Mouse (Mus musculus) adrenal gland (tissue): ENCODE data around the gene Olfr1532-ps1.
"Not testable (repeated sequence)": the region's sequence is repeated elsewhere in the genome, so short reads cannot be mapped to it uniquely, and the experiment has no call there.

Source experiments
- intact Hi-C: fragments of 180-260 bp; cut with DNase I; formaldehyde crosslinking; loops from one replicate; pipeline ENCODE4 v1.15.1; 2025
- long read RNA-seq, 2 experiments: library from polyadenylated mRNA; unstranded; transcript quantifications; one replicate each; pipeline ENCODE4 v2.0.0; 2020; ENCODE audit warnings: borderline replicate concordance in 1 of 2; ENCODE audit not compliant: insufficient replicate concordance in 1 of 2

The Olfr1532-ps1 gene
- long read RNA-seq, experiment 1 = 0 reads
- long read RNA-seq, experiment 2 = 0 reads

- intact Hi-C loops = loop anchor here (5.0 kb wide), 1 partner anchor 55 kb away; the partner anchor contains the start of gene Olfr6
Observed at GRCm38 (mm10) chr7:106907676-106908075, at the start of gene Olfr1532-ps1. Olfr1532-ps1 (plus strand) TSS chr7:106908001.

- intact Hi-C loops = no loop called here
Observed at GRCm38 (mm10) chr7:106862885-106863284, 44.9 kb upstream of the Olfr1532-ps1 start, which contains the start of gene Olfr704. Olfr704 (plus strand) TSS chr7:106863185.

DNA sequence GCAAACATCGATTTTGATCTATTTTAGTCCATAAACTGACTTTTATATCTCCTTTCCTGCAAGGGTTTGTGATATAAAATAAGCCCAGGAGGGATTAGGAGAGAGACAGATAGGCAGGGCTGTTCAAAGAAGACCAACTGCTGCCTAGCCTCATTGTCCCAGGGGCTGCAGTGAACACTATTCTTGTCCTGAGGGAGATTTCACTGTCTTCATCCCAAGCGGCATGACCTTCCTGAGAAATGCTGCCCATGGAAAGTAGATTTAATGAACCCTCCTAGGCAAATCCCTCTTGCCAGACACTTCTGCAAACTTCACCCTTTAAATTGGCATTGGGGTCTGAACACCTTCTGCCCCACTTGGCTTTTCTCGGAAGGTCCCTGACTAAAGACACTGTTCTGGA lies 31.0 kb upstream of the Olfr1532-ps1 start, which contains the start of gene Olfr705:
Gene Olfr705 (minus strand): TSS at position 101 of the 400 bp plus-strand sequence.
- intact Hi-C loops = no loop called here

GRCm38 (mm10) chr7:106888062-106888461 lies 19.7 kb upstream of the Olfr1532-ps1 start, which contains the start of gene Olfr706:
Olfr706 (minus strand) TSS chr7:106888162.
- intact Hi-C loops = no loop called here

- intact Hi-C loops = not testable (repeated sequence)
Observed at GRCm38 (mm10) chr7:106901141-106901540, 6.7 kb upstream of the Olfr1532-ps1 start, which contains the start of gene Olfr707. Olfr707 (minus strand) TSS chr7:106901241.

DNA sequence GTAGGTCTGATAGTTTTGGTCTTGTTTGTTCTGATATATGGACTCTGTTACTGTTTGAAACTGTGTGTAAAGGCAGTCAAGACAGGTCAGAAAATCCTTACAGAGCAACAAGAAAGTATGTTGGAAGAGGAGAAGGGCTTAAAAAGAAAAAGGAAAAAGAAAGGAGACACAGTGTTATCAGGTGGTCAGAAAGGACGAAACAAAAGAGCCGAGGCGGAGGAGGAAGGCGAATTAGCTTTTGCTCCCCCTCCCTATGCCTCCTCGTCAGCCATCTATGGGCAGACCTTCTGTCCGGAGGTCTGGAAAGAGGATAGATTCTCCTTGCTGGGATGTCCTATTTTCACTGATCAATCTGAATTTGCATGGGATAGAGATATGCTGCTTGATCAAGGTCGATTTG lies 13.2 kb downstream of the Olfr1532-ps1 start:
- intact Hi-C loops = not testable (repeated sequence)

- intact Hi-C loops = no loop called here
Observed at GRCm38 (mm10) chr7:106932119-106932518, 24.3 kb downstream of the Olfr1532-ps1 start, which contains the start of gene Olfr709-ps1. Olfr709-ps1 (minus strand) TSS chr7:106932219.

DNA sequence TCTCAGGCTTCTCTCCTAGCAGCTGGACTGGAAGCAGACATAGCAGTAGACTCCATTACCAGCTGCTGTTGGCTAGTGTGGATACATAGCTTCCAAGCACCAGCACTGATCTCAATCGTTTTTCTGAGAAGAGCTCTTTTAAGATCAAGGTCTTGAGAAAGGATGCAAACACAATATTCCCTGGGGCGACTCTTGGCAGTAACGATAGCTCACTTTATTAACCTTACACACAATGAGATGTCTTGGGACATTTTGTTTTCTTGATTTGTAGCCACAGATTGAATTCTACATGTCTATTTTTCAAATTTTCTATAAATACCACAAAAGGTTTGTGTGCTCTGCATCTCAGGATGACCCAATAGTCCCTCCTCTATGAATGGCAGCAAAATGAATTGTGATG lies 40.4 kb downstream of the Olfr1532-ps1 start, which contains the start of gene Olfr710:
Gene Olfr710 (minus strand): TSS at position 101 of the 400 bp plus-strand sequence.
- intact Hi-C loops = no loop called here

DNA sequence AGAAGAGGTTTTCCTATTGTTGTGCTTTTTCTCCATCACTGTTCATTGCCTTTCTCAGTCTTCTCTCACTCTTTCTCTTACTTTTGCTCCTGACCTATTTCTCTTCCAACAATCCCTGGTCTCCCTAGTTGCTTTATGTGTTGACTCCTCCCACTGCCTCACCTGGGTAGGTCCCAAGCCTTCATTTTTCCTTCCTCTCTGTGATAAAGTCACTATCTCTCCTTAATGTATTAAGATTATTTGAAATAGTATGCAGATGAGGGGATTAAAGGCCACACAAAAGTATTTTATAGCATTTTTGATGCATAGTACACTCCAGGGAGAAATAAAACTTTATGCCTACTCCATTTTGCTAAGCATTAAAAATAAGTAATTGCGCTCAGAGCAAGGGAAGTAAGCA lies 56.0 kb downstream of the Olfr1532-ps1 start, which contains the start of gene Olfr6:
Gene Olfr6 (minus strand): TSS at position 101 of the 400 bp plus-strand sequence.
- intact Hi-C loops = loop anchor here (5.0 kb wide), 1 partner anchor 57 kb away; the partner anchor contains the start of gene Olfr1532-ps1
